Mouse (Mus musculus) urinary bladder, adult 2 months (tissue): ENCODE data around the gene Tcp11l2. TPM values are rescaled to one million over a fixed set of nuclear protein-coding genes. Genes with fewer than 3 reads are reported as not detected.
A peak's percentile ranks its signal among the peaks of the same experiment; 100 is the strongest.

Experiments used
- DNase-seq: peaks from one replicate; pipeline ENCODE4 v3.0.0; 2022; ENCODE audit warnings: low spot score
- polyA plus RNA-seq: library from polyadenylated mRNA; depleted of rRNA; stranded (reverse); fragments of >200 nt; gene quantifications from 2 replicates; pipeline ENCODE4 v1.2.3, GENCODE M21; 2012

The Tcp11l2 gene
- polyA plus RNA-seq, 1 experiment: 28.7 TPM

DNA sequence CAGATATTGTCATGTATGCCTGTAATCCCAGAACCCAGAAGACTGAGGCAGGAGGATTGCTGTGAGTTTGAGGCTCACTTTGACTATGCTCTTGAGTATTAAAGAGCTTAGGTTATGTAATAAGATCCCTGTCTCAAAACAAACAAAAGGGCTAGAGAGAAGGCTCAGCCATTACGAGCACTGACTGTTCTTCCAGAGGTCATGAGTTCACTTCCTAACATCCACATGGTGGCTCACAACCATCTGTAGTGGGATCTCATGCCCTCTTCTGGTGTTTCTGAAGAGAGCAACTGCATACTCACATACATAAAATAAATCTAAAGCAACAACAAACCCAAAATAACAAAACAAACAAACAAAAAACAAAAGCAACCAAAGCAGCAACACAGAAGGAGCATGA lies 21.7 kb downstream of the Tcp11l2 start:
- DNase-seq: no peak

DNA sequence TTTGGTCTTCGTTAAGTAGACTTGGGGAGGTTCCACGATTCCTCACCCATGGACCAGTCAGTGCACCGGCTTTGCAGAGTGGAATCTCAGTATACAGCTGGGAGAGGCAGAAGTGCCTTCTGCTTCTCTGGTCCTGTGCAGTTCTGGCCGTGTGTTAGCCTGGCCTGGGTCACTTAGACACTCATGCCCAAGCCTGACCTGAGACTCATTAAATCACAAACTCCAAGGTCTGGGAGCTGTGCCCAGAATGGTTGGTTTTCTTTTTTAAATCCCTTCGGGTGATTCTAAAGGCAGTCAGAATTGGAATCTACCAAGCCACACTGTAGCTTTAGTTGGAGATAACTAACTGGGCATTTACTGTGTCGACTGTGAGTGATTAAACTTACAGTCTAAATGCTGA lies 23.7 kb downstream of the Tcp11l2 start:
- no peak for DNase-seq

DNA sequence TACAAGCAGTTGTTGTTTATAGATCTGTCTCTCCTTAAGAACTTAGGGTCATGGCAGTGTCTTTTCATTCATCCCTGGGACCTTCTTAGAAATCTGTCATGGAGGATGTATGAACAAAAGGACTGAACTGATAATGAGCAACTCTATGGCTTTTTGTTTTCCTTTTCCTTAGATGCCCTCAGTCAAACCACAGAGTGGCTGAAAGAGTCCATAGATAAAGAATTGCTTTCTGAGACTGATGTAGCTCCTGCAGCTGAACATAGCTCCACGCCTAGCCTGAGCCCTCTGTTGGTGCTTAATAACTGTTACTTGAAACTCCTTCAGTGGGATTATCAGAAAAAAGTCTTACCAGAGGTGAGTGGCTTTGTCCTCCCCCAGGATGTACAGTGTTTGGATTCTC lies 27.9 kb downstream of the Tcp11l2 start:
- no peak for DNase-seq

DNA sequence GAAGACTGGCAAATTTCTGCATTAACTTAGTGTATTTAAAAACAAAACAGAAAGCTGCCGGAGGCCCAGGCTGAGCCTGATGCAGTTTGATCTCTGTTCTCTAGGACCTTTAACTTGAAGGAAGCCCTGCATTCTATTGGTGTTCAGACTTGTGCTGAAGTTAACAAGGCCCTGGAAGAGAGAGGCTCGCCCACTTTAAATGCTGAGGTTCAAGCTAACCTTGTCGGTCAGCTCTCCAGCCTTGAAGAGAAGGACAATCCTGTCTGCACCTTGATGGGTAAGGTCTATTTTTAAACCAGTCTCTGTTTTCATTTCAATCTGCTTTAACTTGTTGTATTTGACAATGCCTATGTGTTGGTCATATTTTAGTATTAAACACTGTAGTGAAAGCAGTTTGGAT lies 31.9 kb downstream of the Tcp11l2 start:
- DNase-seq: no peak

DNA sequence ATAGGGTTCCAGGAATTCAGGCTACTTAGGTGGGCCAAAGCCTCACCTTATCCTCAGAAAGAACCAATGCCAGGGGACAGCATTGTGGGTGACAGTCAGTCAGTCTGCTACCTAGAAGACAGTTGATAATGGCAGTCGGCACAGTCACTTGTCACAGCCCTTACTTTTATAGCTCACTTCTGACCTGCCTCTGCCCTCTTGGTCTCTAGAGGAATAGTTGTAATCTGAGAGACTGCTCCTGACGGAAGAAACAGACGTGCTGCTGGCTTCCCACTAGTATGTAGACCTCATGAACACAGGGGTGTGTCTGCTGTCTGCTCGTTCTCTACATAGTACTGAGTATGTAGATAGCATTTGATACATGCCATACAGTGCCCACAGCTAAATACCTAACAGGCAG lies 33.9 kb downstream of the Tcp11l2 start:
- no peak for DNase-seq

DNA sequence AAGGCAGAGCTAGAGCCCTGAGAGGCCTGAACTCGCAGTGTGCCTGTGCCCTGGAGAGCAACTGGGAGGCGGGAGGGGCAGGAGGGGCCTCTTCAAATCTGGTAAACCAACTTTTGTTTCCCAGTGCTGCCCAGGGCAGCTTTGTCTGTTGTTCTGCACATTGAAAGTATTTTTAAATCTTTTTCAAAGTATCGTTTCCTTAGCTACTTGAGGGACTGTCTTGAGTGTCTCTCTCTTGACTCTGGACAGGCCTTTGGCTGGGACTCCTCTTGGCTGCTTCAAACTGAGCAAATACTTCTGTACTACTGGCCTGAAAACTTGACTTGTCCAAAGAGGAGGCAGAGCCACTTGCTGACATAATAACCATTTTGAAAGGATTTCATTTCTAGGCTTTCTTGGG lies 34.4 kb downstream of the Tcp11l2 start:
- DNase-seq: no peak

DNA sequence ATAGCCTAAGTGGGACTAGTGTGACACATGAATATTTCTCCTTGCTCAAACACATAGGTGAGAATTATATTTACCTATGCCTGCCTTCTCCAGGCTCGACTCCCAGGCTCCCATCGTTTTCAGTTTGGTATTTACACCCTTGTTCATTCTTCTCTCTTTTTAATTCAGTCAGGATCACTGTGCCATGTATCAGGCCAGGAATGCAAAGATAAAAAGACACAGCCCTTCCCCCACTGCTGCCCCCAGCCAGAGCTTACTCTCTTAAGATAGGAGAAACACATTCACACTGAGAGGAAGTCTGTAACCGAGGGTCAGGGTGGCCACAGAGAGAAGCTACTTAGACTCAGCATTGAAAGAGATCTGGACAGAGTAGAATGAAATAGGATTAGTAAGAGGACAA lies 35.2 kb downstream of the Tcp11l2 start:
- no peak for DNase-seq

DNA sequence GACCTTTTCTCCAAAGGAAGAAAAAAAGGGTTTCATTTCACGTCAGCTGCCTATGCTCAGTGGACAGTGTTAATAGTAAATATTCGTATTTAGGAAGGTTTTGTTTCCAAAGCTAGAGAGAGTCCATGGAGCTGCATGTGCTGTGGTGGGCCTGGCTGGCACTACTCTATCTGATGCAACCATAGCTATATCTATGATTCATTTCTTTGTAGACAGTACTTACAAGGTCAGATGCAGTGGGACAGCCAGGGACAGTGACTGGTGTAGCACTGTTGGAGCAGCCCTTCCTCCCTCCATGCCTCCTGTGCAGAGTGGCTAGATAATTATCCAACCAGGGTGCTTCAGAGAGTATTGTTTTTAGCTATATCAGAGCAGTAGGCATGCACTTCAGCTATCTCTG lies 35.9 kb downstream of the Tcp11l2 start:
- DNase-seq: no peak

DNA sequence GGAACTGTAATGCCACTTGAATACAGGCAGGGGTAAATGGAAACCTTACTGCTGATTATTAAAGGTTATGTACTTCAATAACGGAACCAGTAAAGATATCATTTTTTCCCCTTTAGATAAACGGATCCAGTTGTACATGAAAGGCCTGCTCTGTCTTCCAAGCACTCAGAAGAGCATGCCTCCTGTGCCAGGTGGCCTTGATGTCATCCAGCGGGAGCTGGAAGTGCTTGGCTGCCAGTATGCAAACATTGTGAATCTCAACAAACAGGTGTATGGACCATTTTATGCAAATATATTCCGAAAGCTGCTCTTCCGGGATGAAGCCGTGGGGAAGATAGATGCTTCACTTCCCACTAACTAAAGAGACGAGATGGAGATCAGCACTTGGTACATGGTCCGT lies 36.9 kb downstream of the Tcp11l2 start:
- DNase-seq: no peak

DNA sequence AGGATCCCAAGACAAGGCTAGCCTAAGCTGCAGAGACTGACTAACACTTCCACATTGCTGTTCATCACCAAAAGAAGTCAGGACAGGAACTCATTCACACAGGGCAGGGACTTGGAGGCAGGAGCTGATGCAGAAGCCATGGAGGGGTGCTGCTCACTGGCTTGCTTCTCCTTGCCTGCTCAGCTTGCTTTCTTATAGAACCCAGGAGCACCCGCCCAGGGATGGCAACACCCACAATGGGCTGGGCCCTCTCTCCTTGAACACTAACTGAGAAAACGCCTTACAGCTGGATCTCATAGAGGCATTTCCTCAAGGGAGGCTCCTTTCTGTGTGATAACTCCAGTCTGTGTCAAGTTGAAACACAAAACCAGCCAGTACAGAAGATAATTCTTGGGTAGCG lies 38.6 kb downstream of the Tcp11l2 start:
- no peak for DNase-seq

DNA sequence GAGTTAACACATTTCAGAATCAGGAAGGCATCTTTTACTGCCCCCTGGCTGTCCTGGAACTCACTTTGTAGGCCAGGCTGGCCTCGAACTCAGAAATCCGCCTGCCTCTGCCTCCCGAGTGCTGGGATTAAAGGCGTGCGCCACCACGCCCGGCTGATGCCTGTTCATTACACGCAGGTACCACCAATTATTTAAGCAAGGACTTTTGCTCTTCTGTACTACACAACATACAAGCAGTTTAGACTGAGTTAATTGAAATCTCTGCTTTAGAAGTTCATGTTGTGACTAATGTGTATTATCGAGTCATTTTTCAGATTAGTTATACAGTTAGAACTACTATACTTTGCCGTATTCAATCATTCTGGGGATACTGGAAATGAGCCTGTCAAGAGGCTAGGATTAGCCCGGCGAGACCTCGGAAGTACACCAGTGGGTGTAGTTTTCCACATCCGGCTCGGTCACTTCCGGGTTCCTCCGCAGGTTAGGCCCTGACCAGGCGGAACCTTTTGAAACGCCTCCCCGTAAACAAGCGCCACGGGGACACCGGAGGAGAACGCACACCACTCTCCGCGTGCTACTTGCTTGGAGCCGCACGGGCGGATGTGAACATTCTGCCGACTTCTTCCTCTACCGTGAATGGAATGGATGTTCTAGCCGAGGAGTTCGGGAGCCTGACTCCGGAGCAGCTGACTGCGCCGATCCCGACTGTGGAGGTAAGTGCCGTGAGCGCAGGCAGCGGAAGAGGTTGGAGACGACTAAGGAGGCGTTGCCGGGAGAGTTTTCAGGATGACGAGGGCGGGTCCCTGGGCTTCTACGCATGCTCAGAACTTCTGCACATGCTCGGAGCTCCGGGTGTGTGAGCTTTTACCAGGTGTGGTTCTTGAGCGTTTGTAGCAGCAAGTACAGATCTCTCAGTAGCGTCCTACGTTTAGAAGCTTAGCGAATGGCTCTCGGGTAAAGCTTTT lies 45.7 kb downstream of the Tcp11l2 start, which contains the start of gene Polr3b:
Polr3b (plus strand) TSS at position 467 of the 965 bp plus-strand sequence.
- peak; percentile 92 for DNase-seq

DNA sequence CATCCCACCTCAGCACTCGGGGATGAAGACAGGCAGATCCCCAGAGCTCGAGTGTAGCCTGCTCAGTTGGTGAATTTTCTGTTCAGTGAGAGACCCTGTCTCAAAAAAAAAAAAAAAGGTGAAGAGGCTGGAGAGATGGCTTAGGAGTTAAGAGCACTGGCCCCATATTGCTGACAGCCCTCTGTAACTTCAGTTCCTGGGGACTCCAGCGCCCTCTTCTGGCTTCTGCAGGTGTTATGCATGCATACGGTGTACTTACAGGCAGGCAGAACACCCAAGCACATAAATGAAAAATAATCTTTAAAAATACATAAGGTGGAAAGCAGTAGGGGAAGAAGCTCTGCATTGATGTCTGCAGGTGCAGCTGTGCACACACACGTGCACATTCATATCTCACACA lies 54.8 kb downstream of the Tcp11l2 start:
- no peak for DNase-seq

DNA sequence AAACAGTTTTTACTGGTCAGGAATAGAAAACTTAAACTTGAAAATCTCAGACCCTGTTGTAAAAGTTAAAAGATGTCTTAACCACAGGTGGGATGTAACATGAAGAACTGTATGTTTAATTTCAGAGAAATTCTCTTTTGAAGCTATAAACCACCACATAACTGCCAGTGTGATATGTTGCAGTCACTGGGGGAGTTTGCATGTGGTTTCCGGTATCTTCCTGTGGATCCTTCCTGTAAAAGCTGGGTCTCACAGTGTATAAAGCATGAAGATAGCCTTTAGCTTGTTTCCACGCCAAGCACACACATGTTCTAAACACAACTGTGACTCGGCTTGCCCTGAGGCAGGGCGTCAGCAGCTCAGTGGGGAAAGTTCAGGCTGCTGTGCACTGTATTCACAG lies 55.6 kb downstream of the Tcp11l2 start:
- no peak for DNase-seq

DNA sequence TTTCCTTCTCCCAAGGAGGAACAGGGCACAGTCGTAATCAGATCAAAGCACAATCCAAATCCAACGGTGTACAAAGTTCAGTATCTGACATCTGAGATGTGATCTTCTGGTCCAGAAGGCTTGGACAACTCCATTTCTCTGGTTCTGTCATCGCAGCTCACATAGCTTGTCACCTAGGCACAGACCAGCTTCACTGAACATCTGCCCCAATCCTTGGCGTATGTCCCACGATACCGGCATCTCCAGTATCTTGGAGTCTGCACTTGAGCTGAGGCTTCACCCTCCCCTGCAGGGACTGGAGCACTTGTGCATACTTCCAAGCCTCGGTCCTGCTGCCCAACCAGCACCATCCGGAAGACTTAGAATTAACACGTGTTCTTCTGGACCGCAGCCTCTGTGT lies 60.2 kb downstream of the Tcp11l2 start:
- no peak for DNase-seq

DNA sequence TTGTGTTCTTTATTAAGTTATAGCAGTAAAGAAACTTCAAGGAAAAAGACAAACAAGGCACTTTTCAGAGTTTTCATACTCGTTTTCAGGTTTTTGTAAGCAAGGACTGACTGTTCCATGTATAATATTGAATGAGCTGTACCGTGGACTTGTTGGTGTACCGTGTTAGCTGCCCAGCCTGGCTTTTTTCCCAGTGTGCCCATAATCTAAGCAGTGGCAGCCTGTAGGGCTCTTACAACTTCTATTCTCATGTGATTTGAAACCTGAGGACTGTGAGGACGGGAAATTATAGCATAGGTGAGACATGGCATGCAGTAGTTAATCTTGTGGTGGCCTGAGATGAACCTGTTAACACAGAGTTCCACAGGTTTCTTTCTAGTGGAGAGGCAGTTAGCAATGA lies 62.0 kb downstream of the Tcp11l2 start:
- DNase-seq: no peak

DNA sequence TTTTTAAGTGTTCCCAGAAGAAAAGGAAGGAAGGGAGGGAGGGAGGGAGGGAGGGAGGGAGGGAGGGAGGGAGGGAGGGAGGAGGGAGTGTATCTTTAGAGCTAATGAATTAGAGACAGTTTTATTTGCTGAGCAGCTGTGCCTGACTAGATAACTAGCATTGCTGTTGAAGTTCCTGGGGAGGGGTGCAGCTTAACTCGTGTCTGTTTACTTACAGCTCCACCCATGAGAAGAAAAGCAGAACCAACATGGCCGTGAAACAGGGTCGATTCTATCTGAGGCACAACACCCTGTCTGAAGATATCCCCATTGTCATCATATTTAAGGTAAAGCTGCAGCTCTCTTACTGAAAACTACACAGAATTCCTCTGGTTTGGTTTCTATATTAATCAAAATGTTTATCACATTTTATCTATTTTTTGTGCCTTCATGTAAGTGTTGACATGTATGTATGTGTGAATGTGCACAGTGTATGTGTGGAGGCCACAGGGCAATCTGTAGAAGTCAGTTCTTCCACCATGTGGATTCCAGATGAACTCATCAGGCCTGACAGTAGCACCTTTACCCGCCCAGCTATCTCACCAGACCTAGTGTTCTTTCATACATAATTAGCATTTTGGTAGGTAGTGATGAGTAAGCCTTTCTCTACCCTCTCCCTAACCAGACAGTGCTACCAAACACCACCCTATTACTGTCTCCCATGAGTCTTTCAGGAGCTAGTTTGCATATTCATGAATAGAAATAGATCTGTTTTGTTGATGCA lies 63.3 kb downstream of the Tcp11l2 start:
- no peak for DNase-seq

DNA sequence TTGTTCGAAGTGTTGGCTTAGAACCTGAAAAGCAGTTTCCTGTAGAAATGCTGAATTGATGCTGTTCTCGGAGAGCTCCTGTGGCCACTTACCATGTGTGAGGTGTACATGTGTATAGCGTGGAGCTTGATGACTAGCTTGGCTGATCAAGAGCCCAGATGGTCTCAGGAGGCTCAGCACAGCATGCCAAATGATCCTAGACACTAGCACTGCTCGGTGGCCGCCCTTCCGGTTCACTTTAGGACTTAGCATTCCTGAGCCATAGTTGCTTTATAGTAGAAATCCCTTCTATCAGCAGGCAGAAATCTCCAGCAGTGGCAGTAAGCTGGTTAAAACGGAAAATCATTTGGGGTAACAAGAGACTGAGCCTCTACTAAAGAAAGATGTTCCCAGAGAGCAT lies 64.4 kb downstream of the Tcp11l2 start:
- no peak for DNase-seq

DNA sequence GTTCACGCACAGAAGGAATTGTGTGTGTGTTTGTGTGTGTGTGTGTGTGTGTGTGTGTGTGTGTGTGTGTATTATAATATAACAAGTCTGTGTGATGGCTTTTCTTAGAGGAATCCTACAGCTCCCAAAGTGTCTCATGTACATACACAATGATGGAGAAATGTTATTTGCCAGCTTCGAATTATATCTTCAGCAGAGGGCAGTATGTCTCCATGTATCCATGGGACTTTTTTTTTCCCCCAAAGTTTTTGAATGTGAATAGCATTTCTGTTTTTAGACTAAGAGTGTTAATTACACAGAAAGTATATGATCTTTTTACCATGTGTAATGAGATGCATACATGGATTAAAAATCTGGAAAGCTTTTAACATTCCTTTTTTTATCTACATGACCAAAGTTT lies 65.2 kb downstream of the Tcp11l2 start:
- DNase-seq: no peak

DNA sequence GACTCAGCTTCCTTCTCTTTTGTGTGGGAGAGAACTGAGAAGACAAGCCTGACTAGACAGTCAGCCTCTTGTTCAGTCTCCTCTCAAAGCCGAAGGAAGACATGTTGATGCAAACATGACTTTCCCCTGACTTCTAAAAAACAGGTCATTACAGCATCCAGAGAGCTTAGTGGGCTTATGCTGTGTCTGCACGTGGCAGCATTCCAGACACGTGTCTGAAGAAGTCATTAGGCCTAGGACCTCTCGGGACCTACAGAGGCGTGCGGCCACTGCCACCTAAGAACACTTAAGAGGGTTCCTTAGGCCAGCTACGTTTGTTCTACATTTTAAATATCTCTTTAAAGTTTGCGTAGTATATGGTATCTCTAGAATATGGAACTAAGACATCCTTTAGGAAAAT lies 69.5 kb downstream of the Tcp11l2 start:
- no peak for DNase-seq

DNA sequence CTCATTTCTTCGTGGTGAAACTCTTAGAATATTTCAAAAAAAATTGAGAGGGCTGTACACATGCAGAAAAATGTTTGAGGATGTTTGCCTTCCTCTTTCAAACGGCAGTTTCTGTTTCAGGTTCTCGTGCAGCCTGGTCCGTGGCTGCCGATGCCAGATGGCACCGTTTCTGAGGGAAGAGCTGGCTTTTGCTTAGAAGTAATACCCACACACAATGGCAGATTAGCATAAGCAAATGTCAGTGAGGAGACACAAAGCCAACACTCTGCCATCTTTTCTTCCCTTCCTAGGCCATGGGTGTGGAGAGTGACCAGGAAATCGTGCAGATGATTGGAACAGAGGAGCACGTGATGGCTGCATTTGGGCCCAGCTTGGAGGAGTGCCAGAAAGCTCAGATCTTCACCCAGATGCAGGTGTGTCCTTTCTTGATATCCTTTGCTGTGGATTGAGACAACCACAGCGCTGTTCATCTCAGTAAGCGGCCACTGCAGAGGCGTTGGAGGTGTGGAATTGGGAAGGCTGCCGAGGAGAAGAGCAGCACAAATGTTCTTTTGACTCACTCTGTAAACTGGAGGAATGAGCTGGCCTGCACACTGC lies 70.2 kb downstream of the Tcp11l2 start:
- DNase-seq: no peak

DNA sequence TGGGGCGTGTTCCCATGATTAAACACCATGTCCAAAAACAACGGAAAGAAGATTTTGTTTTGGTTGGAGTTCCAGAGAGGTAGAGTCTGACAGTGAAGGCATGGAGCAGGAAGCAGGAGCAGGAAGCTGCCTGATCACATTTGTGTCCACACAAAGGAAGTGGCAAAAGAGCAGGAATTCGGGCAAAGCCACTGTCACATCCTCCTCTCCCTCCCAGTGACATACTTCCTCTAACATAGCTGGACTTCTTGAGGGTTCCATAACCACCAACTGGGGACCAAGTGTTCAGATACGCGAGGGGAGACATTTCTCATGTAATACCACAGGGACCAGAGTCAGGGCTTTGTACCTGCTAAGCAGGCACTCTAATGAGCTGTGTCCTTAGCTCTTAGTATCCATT lies 70.8 kb downstream of the Tcp11l2 start:
- DNase-seq: no peak

DNA sequence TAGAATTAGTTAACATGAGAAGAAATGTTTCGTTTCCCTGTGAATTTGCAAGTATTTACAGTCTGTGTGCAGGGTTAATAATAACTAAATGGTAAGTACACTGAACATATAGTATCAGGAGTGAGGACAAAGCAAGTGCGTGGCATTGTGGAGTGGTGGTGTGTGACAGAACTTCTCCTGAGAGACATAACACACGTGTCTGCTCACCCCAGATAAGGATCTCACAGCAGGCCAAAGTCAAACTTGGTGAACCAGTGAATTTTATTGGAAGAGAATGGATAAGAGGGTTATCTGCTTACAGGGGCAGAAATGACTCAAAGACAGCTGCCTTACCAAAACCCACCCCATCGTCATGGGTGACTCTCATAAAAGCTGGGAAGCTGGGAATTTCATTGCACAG lies 72.5 kb downstream of the Tcp11l2 start:
- DNase-seq: no peak

DNA sequence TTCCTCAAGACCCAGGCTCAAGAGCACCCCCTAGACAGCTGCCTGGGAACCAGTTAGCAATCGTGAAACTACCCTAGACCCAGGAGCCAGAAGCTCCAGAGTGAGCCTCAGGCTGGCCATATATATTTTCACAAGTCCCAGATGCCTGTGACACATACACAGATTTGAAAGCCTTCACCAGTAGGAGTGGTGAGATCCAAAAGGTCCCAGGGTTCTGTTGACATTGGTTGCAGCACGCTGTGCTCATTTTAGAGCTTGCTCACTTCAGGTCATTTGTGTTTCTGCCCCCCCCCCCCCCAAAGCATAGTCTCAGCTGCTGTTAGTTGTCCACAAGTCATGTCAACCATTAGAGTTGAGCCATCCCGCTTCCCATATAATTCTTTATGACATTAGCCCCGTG lies 77.6 kb downstream of the Tcp11l2 start:
- no peak for DNase-seq
